ENCODE assay signal across 9 mouse cellular contexts in genomic region chrX:129884465-129884864, GRCm38 (mm10).
A peak's percentile ranks its signal among the peaks of the same experiment; 100 is the strongest.
DNase-seq lines count a peak whose midpoint lies in the region; ATAC-seq and TF ChIP-seq lines count a peak whose summit lies in the region.
"Had no signal": no experiment of that assay in that cellular context is flagged by ENCODE, and none has a peak within 500 bp of the region (broad histone marks: within the 10 kb centered on the region; RNA-seq: fewer than 3 reads in every experiment).

No protein-coding gene starts in this region.

- TF ChIP-seq POLR2A in lung, adult 2 months (IDR thresholded peaks at IDR 0.05; ENCODE audit: borderline replicate concordance, extremely low read depth, low read depth, low read length), result no peak

- no peaks in the 10 kb centered on the region for H3K4me1 ChIP-seq in forebrain, embryonic 11.5 days (replicated peaks; ENCODE audit: control insufficient read depth, insufficient read depth, low read length)
- no peaks in the 10 kb centered on the region for H3K4me1 ChIP-seq in forebrain, embryonic 12.5 days
- no peaks in the 10 kb centered on the region for H3K4me1 ChIP-seq in lung, embryonic 14.5 days (ENCODE audit: insufficient read depth)
- no peaks in the 10 kb centered on the region for H3K4me1 ChIP-seq in lung, adult 2 months (ENCODE audit: control insufficient read depth, insufficient read depth, low read length)
- no peaks in the 10 kb centered on the region for H3K4me1 ChIP-seq in liver, postnatal 0 days (ENCODE audit: insufficient read depth)
- H3K4me1 ChIP-seq: megakaryocyte, embryonic 14.5 days had no signal

- no peak overlapping the region for H3K27ac ChIP-seq in forebrain, embryonic 11.5 days (ENCODE audit: low read depth, low read length)
- no peak overlapping the region for H3K27ac ChIP-seq in forebrain, embryonic 12.5 days
- no peak overlapping the region for H3K27ac ChIP-seq in lung, embryonic 14.5 days (ENCODE audit: low read depth)
- H3K27ac ChIP-seq in liver, postnatal 0 days (ENCODE audit: low read depth), result no peak overlapping the region

- no peaks in the 10 kb centered on the region for H3K9me3 ChIP-seq in forebrain, embryonic 11.5 days (ENCODE audit: control insufficient read depth, low read length)
- H3K9me3 ChIP-seq in forebrain, embryonic 12.5 days, result no peaks in the 10 kb centered on the region
- no peaks in the 10 kb centered on the region for H3K9me3 ChIP-seq in lung, embryonic 14.5 days (ENCODE audit: low read depth, low read length)
- no peaks in the 10 kb centered on the region for H3K9me3 ChIP-seq in liver, postnatal 0 days (ENCODE audit: low read length)
- H3K9me3 ChIP-seq: megakaryocyte, embryonic 14.5 days had no signal

- no peaks in the 10 kb centered on the region for H3K27me3 ChIP-seq in forebrain, embryonic 11.5 days (ENCODE audit: control insufficient read depth, insufficient read depth, low read length)
- H3K27me3 ChIP-seq in forebrain, embryonic 12.5 days, result no peaks in the 10 kb centered on the region
- H3K27me3 ChIP-seq in lung, embryonic 14.5 days (ENCODE audit: insufficient read depth, low read length), result no peaks in the 10 kb centered on the region
- H3K27me3 ChIP-seq in liver, postnatal 0 days (ENCODE audit: insufficient read depth, low read length), result no peaks in the 10 kb centered on the region
- H3K27me3 ChIP-seq: megakaryocyte, embryonic 14.5 days had no signal

- peak; percentile 41 for DNase-seq in forebrain, embryonic 11.5 days (ENCODE audit: low spot score)
- DNase-seq in lung, embryonic 14.5 days, result peak; percentile 72
- no peak for DNase-seq in lung, adult 2 months
- DNase-seq in ZHBTc4 (ENCODE audit: low read depth, low spot score), result peak; percentile 41
- peak; percentile 20 for DNase-seq in embryo, embryonic 9.5 days (ENCODE audit: extremely low spot score)
- DNase-seq in liver, postnatal 0 days, result peak; percentile 27
- DNase-seq in thymus, postnatal 4 days, result peak; percentile 36

- no peak overlapping the region for H3K9ac ChIP-seq in forebrain, embryonic 11.5 days (ENCODE audit: low read length)
- H3K9ac ChIP-seq in forebrain, embryonic 12.5 days, result no peak overlapping the region
- H3K9ac ChIP-seq in lung, embryonic 14.5 days, result no peak overlapping the region
- no peak overlapping the region for H3K9ac ChIP-seq in liver, postnatal 0 days (replicated peaks)

- TF ChIP-seq CTCF in lung, embryonic 14.5 days (IDR thresholded peaks at IDR 0.05; ENCODE audit: low read depth), result peak; percentile 54
- TF ChIP-seq CTCF in lung, adult 2 months (IDR thresholded peaks at IDR 0.05; ENCODE audit: insufficient read depth, low read length), result no peak
- TF ChIP-seq CTCF in liver, postnatal 0 days (IDR thresholded peaks at IDR 0.05; ENCODE audit: low read depth), result peak; percentile 71

- TF ChIP-seq EP300 in liver, postnatal 0 days (IDR thresholded peaks at IDR 0.05; ENCODE audit: low read depth), result no peak

- no peak overlapping the region for H3K4me3 ChIP-seq in forebrain, embryonic 11.5 days (ENCODE audit: low read depth, low read length)
- no peak overlapping the region for H3K4me3 ChIP-seq in forebrain, embryonic 12.5 days (replicated peaks)
- H3K4me3 ChIP-seq in lung, embryonic 14.5 days (ENCODE audit: low read depth, low read length), result no peak overlapping the region
- H3K4me3 ChIP-seq in lung, adult 2 months (replicated peaks; ENCODE audit: extremely low read depth, low read depth, low read length), result no peak overlapping the region
- no peak overlapping the region for H3K4me3 ChIP-seq in liver, postnatal 0 days (ENCODE audit: low read depth, low read length)
- H3K4me3 ChIP-seq: megakaryocyte, embryonic 14.5 days had no signal

- WGBS in forebrain, embryonic 11.5 days, result 14% methylated on average over 3 of the region's 3 CpGs
- WGBS in forebrain, embryonic 12.5 days, result 18% methylated on average over 3 of the region's 3 CpGs
- WGBS in lung, embryonic 14.5 days, result 14% methylated on average over 3 of the region's 3 CpGs
- WGBS in lung, adult 2 months, result 18% methylated on average over 3 of the region's 3 CpGs
- 11% methylated on average over 3 of the region's 3 CpGs for WGBS in liver, postnatal 0 days (ENCODE audit: insufficient replicate concordance)

- no peak for ATAC-seq in forebrain, embryonic 11.5 days (replicated peaks; ENCODE audit: low FRiP score)
- no peak for ATAC-seq in forebrain, embryonic 12.5 days (ENCODE audit: low FRiP score)
- ATAC-seq in lung, embryonic 14.5 days (ENCODE audit: insufficient read depth), result no peak
- no peak for ATAC-seq in liver, postnatal 0 days

- no peak overlapping the region for H3K4me2 ChIP-seq in forebrain, embryonic 11.5 days (ENCODE audit: low read depth, low read length, severe bottlenecking)
- no peak overlapping the region for H3K4me2 ChIP-seq in forebrain, embryonic 12.5 days
- H3K4me2 ChIP-seq in lung, embryonic 14.5 days, result no peak overlapping the region
- H3K4me2 ChIP-seq in liver, postnatal 0 days (ENCODE audit: low read depth, low read length), result no peak overlapping the region

- H3K36me3 ChIP-seq in forebrain, embryonic 11.5 days (ENCODE audit: control insufficient read depth, insufficient read depth, low read length), result no peaks in the 10 kb centered on the region
- H3K36me3 ChIP-seq in forebrain, embryonic 12.5 days (replicated peaks), result no peaks in the 10 kb centered on the region
- no peaks in the 10 kb centered on the region for H3K36me3 ChIP-seq in lung, embryonic 14.5 days (ENCODE audit: insufficient read depth)
- H3K36me3 ChIP-seq in liver, postnatal 0 days (replicated peaks; ENCODE audit: insufficient read depth, low read length), result no peaks in the 10 kb centered on the region
